Mouse (Mus musculus) CD4-positive helper T cell, adult 2 months (primary cell): ENCODE data around the gene Cers5.

Experiments used
- DNase-seq: peaks from one replicate; pipeline ENCODE4 v3.0.0-alpha.2; 2012; ENCODE audit warnings: low read depth, missing footprints, low spot score

Cers5 gene

GRCm38 (mm10) chr15:99725341-99726155, 47.1 kb downstream of the Cers5 start, which contains the start of gene Cox14:
Gene Cox14, plus strand, starts transcription at chr15:99725618.
- peak; percentile 96 for DNase-seq

GRCm38 (mm10) chr15:99724292-99725021, 48.2 kb downstream of the Cers5 start:
- peak; percentile 60 for DNase-seq

GRCm38 (mm10) chr15:99723515-99724291, 49.0 kb downstream of the Cers5 start:
- no peak for DNase-seq

DNA sequence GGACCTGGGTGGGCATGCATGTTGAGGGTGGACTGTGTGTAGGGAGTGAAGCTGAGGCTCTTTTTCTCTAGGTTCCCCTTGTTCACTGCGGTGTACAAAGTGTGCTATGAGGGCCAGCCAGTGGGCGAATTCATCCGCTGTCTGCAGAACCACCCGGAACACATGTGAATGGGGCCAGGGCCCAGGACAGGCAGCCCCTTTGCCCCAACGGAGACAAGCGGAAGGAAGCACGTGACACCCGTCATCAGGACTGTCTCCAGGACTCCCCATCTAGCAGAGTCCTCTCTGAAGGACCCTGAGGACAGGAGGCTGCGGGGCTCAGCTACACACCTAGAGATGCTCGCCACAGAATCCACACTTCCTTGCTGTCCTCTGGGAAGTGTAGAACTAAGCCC, 49.6 kb downstream of the Cers5 start:
- DNase-seq, result no peak

DNA sequence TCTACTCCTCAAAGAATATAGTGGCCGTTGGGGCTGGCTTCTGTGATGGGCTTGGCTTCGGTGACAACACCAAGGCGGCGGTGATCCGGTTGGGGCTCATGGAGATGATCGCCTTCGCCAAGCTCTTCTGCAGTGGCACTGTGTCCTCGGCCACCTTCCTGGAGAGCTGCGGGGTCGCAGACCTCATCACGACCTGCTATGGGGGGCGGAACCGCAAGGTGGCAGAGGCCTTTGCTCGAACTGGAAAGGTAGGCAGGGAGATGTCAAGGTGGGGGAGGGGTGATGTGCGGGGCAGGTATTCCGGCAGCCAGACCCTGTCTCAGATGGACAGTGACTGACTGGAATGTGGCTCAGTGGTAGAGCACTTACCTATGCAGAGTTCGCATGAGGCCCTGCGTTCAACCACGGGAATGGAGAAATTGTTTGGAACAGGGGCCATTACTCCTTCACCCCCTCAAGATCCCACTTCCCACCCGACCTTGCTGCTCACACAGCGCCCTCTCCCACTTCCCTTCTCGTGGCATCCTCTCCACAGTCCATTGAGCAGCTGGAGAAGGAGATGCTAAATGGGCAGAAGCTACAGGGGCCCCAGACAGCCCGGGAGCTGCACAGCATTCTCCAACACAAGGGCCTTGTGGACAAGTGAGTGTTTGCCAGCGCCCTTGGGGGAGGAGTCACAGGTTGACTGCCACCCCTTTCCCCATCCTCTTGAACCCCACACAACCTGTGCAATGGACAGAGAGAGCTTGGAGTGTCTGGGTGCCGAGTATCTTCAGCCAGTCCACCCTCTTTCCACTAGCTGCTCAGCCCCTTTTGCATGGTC, 50.6 kb downstream of the Cers5 start:
- no peak for DNase-seq

DNA sequence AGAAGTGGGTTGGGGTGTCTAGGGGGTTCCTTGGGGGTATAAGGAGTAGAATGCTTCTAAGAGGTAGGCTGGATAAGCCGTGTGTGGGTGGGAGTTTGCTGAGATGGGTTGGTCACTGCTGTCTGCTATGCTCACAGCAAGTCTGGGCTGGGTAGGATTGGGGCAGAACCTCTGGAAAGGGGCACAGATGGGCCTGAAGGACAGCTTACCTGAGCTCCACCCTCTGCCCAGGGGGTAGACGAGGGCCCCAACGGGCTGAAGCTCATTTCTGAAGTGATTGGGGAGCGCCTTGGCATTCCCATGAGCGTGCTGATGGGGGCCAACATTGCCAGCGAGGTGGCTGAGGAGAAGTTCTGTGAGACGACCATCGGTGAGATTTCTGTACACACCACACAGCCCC, 52.8 kb downstream of the Cers5 start:
- no peak for DNase-seq

DNA sequence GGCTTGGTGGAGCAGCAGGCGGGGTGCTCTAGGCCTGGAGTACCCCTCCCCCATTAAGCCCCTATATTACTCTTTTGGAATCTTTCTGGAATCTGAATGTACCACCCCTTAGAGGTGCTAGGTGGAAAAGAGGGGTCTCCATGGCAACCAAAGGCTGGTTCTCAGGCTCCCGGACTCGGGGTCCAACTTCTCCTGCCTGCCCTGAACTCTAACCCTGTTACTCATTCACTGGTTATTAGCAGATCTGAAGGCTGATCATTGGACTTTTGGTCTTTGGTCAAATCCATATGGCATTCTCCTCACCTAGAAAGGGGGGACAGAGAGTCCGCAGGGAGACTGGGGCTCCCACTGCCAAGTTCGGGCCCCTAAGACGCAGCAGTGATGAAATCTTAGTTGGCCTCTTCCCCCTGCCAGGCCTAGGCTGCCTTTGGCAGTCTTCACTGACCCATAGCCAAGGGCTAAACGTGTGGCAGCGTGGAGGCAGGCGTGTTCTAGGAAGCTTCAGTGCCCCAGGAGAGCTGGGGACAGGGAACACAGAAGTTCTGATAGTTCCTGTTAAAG, 54.1 kb downstream of the Cers5 start:
- DNase-seq, result no peak

- DNase-seq, result no peak
These were observed 55.0 kb downstream of the Cers5 start, which contains the start of gene Gpd1 for GRCm38 (mm10) chr15:99717386-99718334. Gene Gpd1, plus strand, starts transcription at chr15:99717515.

DNA sequence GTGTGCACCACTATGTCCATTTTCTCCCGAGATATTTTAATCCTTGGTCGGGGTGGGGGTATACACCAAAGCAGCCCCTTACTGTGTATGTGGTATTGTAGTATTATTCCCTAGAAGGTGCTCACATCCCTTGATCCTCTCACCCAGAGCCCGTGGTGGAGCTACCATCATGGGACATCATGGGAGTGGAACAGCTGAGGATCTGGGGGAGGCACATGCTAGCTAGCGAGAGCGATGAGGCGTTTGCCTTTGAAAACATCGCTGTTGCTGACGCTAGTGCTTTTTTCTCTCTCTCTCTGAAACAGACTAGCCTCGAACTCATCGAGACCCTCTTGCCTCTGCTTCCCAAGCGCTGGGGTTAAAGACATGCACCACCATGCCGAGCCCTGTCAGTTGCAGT, 55.9 kb downstream of the Cers5 start:
- no peak for DNase-seq

DNA sequence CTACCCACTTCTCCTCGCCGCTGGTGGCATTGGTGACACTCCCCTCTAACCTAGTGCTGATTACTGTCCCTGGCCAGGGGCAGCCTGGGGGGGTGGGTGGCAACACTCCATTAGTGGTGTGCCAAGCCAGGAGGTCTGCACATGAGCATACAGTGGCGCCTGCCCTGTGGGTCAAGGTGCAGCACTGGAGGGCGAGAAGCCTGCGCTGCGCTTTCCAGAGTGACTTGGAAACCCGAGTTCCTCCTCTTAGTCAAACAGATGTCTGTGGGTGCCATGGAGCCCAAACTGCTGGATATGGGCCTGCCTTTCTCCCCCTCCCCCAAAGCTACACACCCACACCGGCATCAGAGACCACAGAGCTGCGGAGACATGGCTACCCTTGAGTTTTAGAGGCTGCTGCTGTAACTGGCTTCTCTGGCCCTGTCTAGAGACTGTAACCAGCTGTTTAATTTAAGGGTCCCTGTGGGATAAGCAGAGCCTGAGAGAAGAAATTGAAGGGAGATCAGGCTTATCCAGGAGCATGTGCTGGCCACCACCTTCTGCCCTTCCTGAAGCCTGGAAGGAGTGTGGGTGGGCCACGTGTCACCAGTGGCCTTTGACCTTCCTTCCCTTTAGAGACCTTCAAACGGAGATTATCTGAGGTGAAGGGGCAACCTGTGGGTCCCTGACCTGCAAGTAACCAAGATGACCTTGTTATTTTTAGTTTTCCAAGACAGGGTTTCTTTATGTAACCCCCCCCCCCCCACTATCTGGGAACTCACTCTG, 56.5 kb downstream of the Cers5 start:
- no peak for DNase-seq

GRCm38 (mm10) chr15:99715361-99715865, 57.3 kb downstream of the Cers5 start:
- no peak for DNase-seq

GRCm38 (mm10) chr15:99714858-99715257, 57.8 kb downstream of the Cers5 start:
- peak; percentile 71 for DNase-seq

DNA sequence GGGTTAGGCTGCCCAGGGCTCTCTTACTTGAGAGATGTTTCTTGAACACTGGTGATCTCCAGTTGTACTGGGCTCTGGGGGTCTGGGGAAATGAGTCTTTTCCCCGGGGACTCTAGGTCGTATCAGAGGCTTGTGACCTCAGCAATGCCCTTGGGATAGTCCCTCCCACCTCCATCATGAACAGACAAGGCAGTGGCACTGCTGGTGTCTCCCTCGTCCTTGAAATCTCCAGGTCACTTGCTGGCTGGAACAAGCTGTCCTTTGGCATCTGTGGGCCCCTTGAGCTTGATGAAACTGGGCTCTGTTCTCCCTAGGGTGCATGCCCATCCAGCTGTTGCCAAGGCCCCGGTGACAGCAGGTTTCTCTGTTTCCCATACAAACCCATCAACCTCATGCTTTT, 58.5 kb downstream of the Cers5 start:
- no peak for DNase-seq

DNA sequence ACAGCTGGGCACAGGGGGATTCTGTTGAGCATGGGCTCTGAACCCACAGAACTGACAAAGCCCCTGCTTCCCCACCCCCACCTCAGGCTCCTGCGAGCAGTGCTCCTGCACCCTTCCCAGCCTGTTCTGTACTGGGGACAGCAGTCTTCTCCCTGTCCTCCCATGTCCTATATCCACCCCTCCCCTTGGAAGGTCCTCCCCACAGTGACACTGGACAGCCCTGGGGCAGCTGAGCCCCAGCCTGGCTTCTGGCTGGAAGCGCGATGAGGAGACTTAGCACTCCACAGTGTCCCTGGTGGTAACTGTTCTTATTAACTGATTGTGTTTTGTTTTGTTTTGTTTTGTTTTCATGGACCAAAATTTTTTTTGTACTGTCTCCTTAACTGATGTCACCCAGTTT, 59.1 kb downstream of the Cers5 start:
- no peak for DNase-seq

- DNase-seq, result no peak
These were observed 59.8 kb downstream of the Cers5 start for GRCm38 (mm10) chr15:99712666-99713559.

DNA sequence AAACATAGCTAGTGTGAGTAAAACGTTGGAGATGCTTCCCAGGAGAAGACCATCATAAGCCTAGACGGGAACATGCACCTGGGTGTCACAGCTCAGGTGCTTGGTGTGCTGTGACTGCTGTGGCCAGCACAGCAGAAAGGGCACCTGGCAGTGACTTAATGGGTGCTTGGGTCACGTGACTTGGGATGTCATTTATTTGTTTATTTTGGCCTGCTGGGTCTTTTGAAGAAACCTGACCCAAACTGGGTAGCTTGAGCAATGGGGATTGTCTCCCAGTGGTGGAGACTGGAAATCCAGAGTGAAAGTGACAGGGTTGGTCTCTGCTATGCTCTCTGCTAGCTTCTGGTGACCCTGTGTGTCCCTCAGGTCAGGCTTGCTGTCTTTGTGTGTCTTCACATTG, 61.2 kb downstream of the Cers5 start:
- DNase-seq, result no peak
